Mouse (Mus musculus): Measurements from ENCODE around the gene Ssbp2. TPM values are rescaled to one million over a fixed set of nuclear protein-coding genes. Genes with fewer than 3 reads are reported as not detected.

Ssbp2 gene
- polyA plus RNA-seq, 1 experiment, result 107 TPM

DNA sequence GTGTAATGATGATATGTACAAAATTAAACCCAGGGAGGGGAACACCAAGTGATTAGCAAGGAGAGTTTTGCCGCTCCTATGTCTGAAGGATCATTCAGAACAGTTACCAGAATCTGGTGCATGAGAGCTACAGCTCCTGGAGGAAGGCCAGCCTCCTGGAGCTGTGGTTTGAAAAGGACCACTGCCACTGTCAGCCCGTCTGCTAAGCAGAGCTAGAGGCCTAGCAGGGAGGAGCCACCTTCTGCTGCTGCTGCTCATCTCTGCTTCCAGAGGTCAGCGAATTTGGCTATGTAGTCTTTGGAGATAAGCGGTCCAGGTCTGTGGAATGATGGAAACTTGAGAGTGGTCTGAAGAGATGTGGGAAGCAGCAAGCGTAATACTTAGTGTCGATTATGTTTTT lies 13.4 kb downstream of the Ssbp2 start:
- TF ChIP-seq CTCF (IDR thresholded peaks at IDR 0.05; ENCODE audit: extremely low read depth, insufficient read depth, low read length) (no peak), POLR2A (IDR thresholded peaks at IDR 0.05; ENCODE audit: extremely low read depth, insufficient read depth, low read length) (no peak)
- H3K27ac ChIP-seq (ENCODE audit: insufficient read depth, low read length), result no peak overlapping the region
- H3K4me3 ChIP-seq (ENCODE audit: insufficient read depth, low read length), result no peak overlapping the region
- peaks cover 6% of the 10 kb centered on the region for H3K4me1 ChIP-seq (ENCODE audit: control insufficient read depth, insufficient read depth, low read length)

GRCm38 (mm10) chr13:91474027-91474426 lies 13.9 kb downstream of the Ssbp2 start:
- Histone ChIP-seq H3K4me3 (ENCODE audit: insufficient read depth, low read length) (no peak overlapping the region), H3K4me1 (ENCODE audit: control insufficient read depth, insufficient read depth, low read length) (peaks cover 6% of the 10 kb centered on the region), H3K27ac (ENCODE audit: insufficient read depth, low read length) (no peak overlapping the region)
- TF ChIP-seq CTCF (IDR thresholded peaks at IDR 0.05; ENCODE audit: extremely low read depth, insufficient read depth, low read length), result no peak
- no peak for TF ChIP-seq POLR2A (IDR thresholded peaks at IDR 0.05; ENCODE audit: extremely low read depth, insufficient read depth, low read length)

GRCm38 (mm10) chr13:91475888-91476287 lies 15.8 kb downstream of the Ssbp2 start:
- Histone ChIP-seq H3K4me3 (ENCODE audit: insufficient read depth, low read length) (no peak overlapping the region), H3K27ac (ENCODE audit: insufficient read depth, low read length) (no peak overlapping the region), H3K4me1 (ENCODE audit: control insufficient read depth, insufficient read depth, low read length) (peaks cover 6% of the 10 kb centered on the region)
- TF ChIP-seq CTCF (IDR thresholded peaks at IDR 0.05; ENCODE audit: extremely low read depth, insufficient read depth, low read length) (no peak), POLR2A (IDR thresholded peaks at IDR 0.05; ENCODE audit: extremely low read depth, insufficient read depth, low read length) (no peak)

DNA sequence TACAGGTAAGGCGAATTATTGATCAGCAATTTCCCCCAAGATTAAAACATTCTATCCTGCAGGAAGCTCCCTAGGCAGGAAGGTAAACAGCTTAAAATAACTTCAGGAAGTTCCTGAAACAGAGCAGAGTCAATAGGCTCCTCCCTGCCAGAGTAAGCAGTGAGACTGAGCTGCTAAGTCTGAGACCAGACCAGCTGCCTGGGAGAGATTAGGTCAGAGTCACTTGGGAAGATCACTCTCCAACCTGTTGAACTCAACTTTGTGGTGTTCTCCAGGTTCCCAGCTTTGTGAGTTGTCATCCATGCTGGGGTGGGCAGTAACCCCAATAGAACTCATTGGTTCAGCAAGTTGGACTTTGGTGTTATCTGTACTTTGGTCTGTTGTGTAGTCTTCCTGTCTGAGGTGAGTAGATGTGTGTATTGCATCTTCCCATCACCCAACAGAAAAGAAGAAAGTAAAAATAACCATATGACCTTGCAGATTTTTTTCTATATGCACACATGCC lies 16.6 kb downstream of the Ssbp2 start:
- no peak overlapping the region for H3K27ac ChIP-seq (ENCODE audit: insufficient read depth, low read length)
- no peak for TF ChIP-seq CTCF (IDR thresholded peaks at IDR 0.05; ENCODE audit: extremely low read depth, insufficient read depth, low read length)
- no peak for TF ChIP-seq POLR2A (IDR thresholded peaks at IDR 0.05; ENCODE audit: extremely low read depth, insufficient read depth, low read length)
- H3K4me1 ChIP-seq (ENCODE audit: control insufficient read depth, insufficient read depth, low read length), result peaks cover 6% of the 10 kb centered on the region
- no peak overlapping the region for H3K4me3 ChIP-seq (ENCODE audit: insufficient read depth, low read length)

DNA sequence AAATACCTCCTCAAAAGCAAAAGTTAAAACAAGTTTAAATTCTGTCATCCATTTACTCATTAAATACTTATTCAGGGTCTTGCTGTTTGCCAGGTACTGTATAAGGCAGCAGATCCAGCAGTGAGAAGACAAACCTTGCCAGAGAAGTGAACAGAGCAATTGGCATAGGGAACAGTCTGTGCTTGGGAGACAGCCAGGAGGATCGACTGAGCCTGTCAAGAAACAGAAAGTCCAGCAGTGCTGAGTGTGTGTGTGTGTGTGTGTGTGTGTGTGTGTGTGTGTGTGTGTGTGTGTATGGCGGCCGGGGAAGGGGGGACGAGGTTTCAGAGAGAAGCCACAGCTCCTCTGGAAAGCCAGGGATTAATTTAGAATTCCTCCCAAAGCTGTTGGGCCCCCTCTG lies 17.9 kb downstream of the Ssbp2 start:
- TF ChIP-seq CTCF (IDR thresholded peaks at IDR 0.05; ENCODE audit: extremely low read depth, insufficient read depth, low read length) (no peak), POLR2A (IDR thresholded peaks at IDR 0.05; ENCODE audit: extremely low read depth, insufficient read depth, low read length) (no peak)
- H3K4me1 ChIP-seq (ENCODE audit: control insufficient read depth, insufficient read depth, low read length), result peaks cover 6% of the 10 kb centered on the region
- no peak overlapping the region for H3K4me3 ChIP-seq (ENCODE audit: insufficient read depth, low read length)
- no peak overlapping the region for H3K27ac ChIP-seq (ENCODE audit: insufficient read depth, low read length)

DNA sequence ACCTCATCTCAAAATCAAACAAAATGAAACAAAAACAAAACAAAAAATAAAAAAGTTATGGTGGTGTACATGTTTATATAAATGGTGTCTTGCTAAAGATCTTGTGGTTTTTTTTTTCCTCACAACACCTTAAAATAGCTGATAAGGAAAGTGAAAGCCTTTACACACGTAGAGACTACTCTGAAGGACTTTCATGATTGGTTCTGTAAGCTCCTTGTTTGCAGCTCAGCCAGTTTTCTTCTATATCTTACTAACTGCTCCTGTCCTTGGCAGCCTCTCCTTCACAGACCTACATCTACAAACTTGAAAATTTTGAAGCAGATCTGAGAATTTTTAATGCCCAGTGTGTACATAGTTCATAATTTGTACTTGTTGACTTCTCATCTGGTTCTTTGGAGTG lies 24.2 kb downstream of the Ssbp2 start:
- Histone ChIP-seq H3K4me1 (ENCODE audit: control insufficient read depth, insufficient read depth, low read length) (no peaks in the 10 kb centered on the region), H3K4me3 (ENCODE audit: insufficient read depth, low read length) (no peak overlapping the region), H3K27ac (ENCODE audit: insufficient read depth, low read length) (no peak overlapping the region)
- no peak for TF ChIP-seq POLR2A (IDR thresholded peaks at IDR 0.05; ENCODE audit: extremely low read depth, insufficient read depth, low read length)
- TF ChIP-seq CTCF (IDR thresholded peaks at IDR 0.05; ENCODE audit: extremely low read depth, insufficient read depth, low read length), result no peak

DNA sequence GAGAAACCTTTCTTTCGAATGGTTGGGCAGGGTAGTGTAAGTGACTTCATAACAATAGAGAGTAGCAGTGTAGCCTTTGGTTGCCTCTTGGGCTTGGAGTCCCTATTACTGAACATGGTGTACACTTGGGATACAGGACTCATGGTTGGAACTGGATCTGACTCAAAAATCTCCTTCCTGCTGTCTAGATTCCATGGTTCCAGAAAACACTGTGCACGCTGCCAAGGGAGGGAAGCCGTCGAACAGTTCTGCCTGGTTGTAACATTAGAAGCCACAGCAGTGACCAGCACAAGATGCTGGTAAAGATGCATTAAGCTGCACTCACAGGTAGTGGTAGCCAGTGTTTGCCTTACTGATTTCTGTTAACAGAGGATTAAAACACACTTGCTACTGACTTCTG lies 32.0 kb downstream of the Ssbp2 start:
- Histone ChIP-seq H3K27ac (ENCODE audit: insufficient read depth, low read length) (peak overlapping the region; percentile 40; the same call in 1 of the 2 replicates), H3K4me1 (ENCODE audit: control insufficient read depth, insufficient read depth, low read length) (peaks cover 5% of the 10 kb centered on the region), H3K4me3 (ENCODE audit: insufficient read depth, low read length) (no peak overlapping the region)
- no peak for TF ChIP-seq POLR2A (IDR thresholded peaks at IDR 0.05; ENCODE audit: extremely low read depth, insufficient read depth, low read length)
- TF ChIP-seq CTCF (IDR thresholded peaks at IDR 0.05; ENCODE audit: extremely low read depth, insufficient read depth, low read length), result no peak

GRCm38 (mm10) chr13:91497055-91497454 lies 37.0 kb downstream of the Ssbp2 start:
- H3K4me3 ChIP-seq (ENCODE audit: insufficient read depth, low read length), result no peak overlapping the region
- peaks cover 4% of the 10 kb centered on the region for H3K4me1 ChIP-seq (ENCODE audit: control insufficient read depth, insufficient read depth, low read length)
- no peak overlapping the region for H3K27ac ChIP-seq (ENCODE audit: insufficient read depth, low read length)
- TF ChIP-seq CTCF (IDR thresholded peaks at IDR 0.05; ENCODE audit: extremely low read depth, insufficient read depth, low read length) (no peak), POLR2A (IDR thresholded peaks at IDR 0.05; ENCODE audit: extremely low read depth, insufficient read depth, low read length) (no peak)

DNA sequence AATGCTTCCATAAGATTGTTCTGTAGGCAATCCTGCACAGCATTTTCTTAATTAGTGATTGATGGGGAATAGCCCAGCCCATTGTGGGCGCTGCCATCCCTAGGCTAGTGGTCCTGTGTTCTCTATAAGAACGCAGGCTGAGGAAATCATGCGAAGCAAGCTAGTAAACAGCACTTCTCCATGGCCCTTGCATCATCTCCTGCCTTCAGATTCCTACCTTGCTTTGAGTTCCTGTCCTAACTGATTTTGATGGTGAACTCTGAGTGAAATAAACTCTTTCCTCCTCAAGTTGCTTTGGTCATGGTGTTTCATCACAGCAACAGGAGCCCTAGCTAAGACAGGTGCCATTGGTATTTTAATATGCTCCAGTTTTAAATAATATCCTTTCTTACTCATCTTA lies 41.7 kb downstream of the Ssbp2 start:
- Histone ChIP-seq H3K4me1 (ENCODE audit: control insufficient read depth, insufficient read depth, low read length) (no peaks in the 10 kb centered on the region), H3K27ac (ENCODE audit: insufficient read depth, low read length) (no peak overlapping the region), H3K4me3 (ENCODE audit: insufficient read depth, low read length) (no peak overlapping the region)
- TF ChIP-seq CTCF (IDR thresholded peaks at IDR 0.05; ENCODE audit: extremely low read depth, insufficient read depth, low read length) (no peak), POLR2A (IDR thresholded peaks at IDR 0.05; ENCODE audit: extremely low read depth, insufficient read depth, low read length) (no peak)

- no peak overlapping the region for H3K4me3 ChIP-seq (ENCODE audit: insufficient read depth, low read length)
- TF ChIP-seq POLR2A (IDR thresholded peaks at IDR 0.05; ENCODE audit: extremely low read depth, insufficient read depth, low read length) (no peak), CTCF (IDR thresholded peaks at IDR 0.05; ENCODE audit: extremely low read depth, insufficient read depth, low read length) (no peak)
Measured at GRCm38 (mm10) chr13:91502642-91503373, 42.7 kb downstream of the Ssbp2 start.

More at GRCm38 (mm10) chr13:91502642-91503373, 42.7 kb downstream of the Ssbp2 start:
- Histone ChIP-seq H3K27ac (ENCODE audit: insufficient read depth, low read length) (no peak overlapping the region), H3K4me1 (ENCODE audit: control insufficient read depth, insufficient read depth, low read length) (no peaks in the 10 kb centered on the region)

Measured in cortical plate, adult 2 months (tissue).